Comparison of ENCODE assay signal across 10 mouse cellular contexts in the genomic region with DNA sequence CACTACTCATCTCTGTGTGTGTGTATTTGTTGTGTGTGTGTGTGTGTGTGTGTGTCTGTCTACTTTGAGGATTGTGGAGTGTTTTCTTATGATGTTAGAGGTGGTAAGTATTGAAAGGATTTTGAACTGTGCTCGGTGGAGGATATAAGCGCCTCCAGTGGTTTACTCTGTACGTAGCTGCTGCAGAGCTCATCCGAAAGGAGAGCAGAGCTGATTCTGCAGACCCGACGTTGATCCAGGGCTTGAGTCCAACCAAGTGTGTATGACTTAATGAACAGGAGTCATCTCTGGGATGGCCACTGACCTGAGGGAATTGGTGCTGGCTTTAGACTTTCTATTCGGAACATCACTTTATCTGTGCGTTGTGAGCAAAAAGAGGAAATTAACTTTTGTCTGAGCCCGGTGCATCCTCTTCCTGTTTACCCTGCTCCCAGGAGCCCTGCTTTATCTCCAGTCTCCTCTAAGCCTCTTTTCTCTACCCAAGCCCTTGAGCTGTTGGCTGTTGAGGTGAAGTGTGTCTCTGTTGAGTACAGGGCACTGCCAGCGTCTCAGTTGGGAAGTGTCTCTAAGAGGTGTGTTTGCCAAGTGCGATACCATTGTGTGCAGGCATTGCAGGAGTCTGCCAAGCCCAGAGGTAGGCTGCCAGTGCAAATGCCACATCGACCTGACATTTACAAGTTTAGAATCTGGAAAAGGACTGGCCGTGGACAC. TPM values are rescaled to one million over a fixed set of nuclear protein-coding genes. Genes with fewer than 3 reads are reported as not detected.
DNase-seq lines count a peak whose midpoint lies in the region; ATAC-seq and TF ChIP-seq lines count a peak whose summit lies in the region.
"Had no signal": no experiment of that assay in that cellular context is flagged by ENCODE, and none has a peak within 500 bp of the region (broad histone marks: within the 10 kb centered on the region; RNA-seq: fewer than 3 reads in every experiment).

No protein-coding gene starts in this region.

- H3K36me3 ChIP-seq in MEL (ENCODE audit: control insufficient read depth in 1 of 2, insufficient read depth in 2 of 2, low read length in 2 of 2): peaks cover 1 to 9% of the 10 kb centered on the region in 2 experiments; a peak in 3 of 4 replicates
- H3K36me3 ChIP-seq in heart, embryonic 16.5 days (ENCODE audit: control insufficient read depth, insufficient read depth): peaks cover 5% of the 10 kb centered on the region; the same call in 1 of the 2 replicates
- 0 out of 2 replicates have a peak, but pooled peaks cover 3% of the 10 kb centered on the region for H3K36me3 ChIP-seq in intestine, embryonic 16.5 days (ENCODE audit: control insufficient read depth, insufficient read depth, low read length)

- WGBS in heart, embryonic 16.5 days: 66% methylated on average over 13 of the region's 13 CpGs
- WGBS in intestine, embryonic 16.5 days: 79% methylated on average over 13 of the region's 13 CpGs

- peaks cover 0 to 16% of the 10 kb centered on the region in 2 experiments; a peak in 3 of 4 replicates for H3K4me1 ChIP-seq in MEL (ENCODE audit: control insufficient read depth in 1 of 2, insufficient read depth in 2 of 2, low read length in 2 of 2)
- H3K4me1 ChIP-seq in heart, embryonic 16.5 days (ENCODE audit: control insufficient read depth, insufficient read depth, low read length): peaks cover 7% of the 10 kb centered on the region
- H3K4me1 ChIP-seq in intestine, embryonic 16.5 days (ENCODE audit: control insufficient read depth, insufficient read depth, low read length): no peaks in the 10 kb centered on the region
- H3K4me1 ChIP-seq: midbrain, embryonic 10.5 days had no signal

- peak overlapping the region; percentile 24 to 55 for H3K4me3 ChIP-seq in MEL (ENCODE audit: control insufficient read depth in 1 of 2, insufficient read depth in 1 of 2, low read depth in 2 of 2, low read length in 2 of 2)
- H3K4me3 ChIP-seq in heart, embryonic 16.5 days (ENCODE audit: low read length): no peak overlapping the region
- H3K4me3 ChIP-seq in intestine, embryonic 16.5 days (ENCODE audit: low read length): no peak overlapping the region
- H3K4me3 ChIP-seq: midbrain, embryonic 10.5 days had no signal

- intact Hi-C loops in left cerebral cortex, postnatal 14 days (cut with DNase I): loop anchor here (10.0 kb wide), 1 partner anchor 454 kb away; no protein-coding TSS in a partner anchor

- DNase-seq in adrenal gland, adult 2 months: peak; percentile 23
- DNase-seq in adrenal gland, adult 18-20 months (ENCODE audit: low spot score in 2 of 2): no peak
- DNase-seq in MEL (ENCODE audit: low read depth, low spot score): peak; percentile 87
- peak; percentile 45 for DNase-seq in lung, postnatal 14 days
- DNase-seq in left cerebral cortex, postnatal 14 days (ENCODE audit: low spot score in 2 of 2): no peak
- DNase-seq in layer of hippocampus, adult 11-12 months (ENCODE audit: low spot score): no peak
- DNase-seq: kidney, adult 9 months had no signal

- no peak for ATAC-seq in heart, embryonic 16.5 days (replicated peaks; ENCODE audit: extremely low read depth, insufficient read depth, low FRiP score)
- no peak for ATAC-seq in intestine, embryonic 16.5 days

- TF ChIP-seq POLR2A in MEL (IDR thresholded peaks at IDR 0.05; ENCODE audit: control insufficient read depth in 1 of 2, insufficient read depth in 1 of 2, low read depth in 1 of 2, low read length in 2 of 2, poor library complexity in 1 of 2): no peak

- peak in 1 of 2 experiments; percentile 74; a peak in 3 of 4 replicates for TF ChIP-seq EP300 in MEL (IDR thresholded peaks at IDR 0.05; ENCODE audit: low read depth in 1 of 2, low read length in 2 of 2)

- no peak for TF ChIP-seq RAD21 in MEL (IDR thresholded peaks at IDR 0.05; ENCODE audit: low read depth, low read length)

- H3K27ac ChIP-seq in MEL (ENCODE audit: control insufficient read depth, low read depth, low read length): peak overlapping the region; percentile 46
- H3K27ac ChIP-seq in heart, embryonic 16.5 days (ENCODE audit: low read length): 0 out of 2 replicates have a peak overlapping the region, but pooled peaks have one; percentile 15
- no peak overlapping the region for H3K27ac ChIP-seq in intestine, embryonic 16.5 days (ENCODE audit: low read length)
- H3K27ac ChIP-seq: midbrain, embryonic 10.5 days had no signal

- no peaks in the 10 kb centered on the region for H3K79me2 ChIP-seq in MEL (ENCODE audit: control insufficient read depth, insufficient read depth, low read length, poor library complexity)

- no peak for TF ChIP-seq CTCF in MEL (IDR thresholded peaks at IDR 0.05 in 2 of 3, conservative IDR thresholded peaks at IDR 0.05 in 1 of 3; ENCODE audit: control insufficient read depth in 1 of 3, insufficient read depth in 1 of 3, low read depth in 2 of 3, low read length in 3 of 3, poor library complexity in 1 of 3, severe bottlenecking in 1 of 3)

- peak overlapping the region; percentile 22; the same call in 1 of the 2 replicates for H3K4me2 ChIP-seq in heart, embryonic 16.5 days (ENCODE audit: low read depth, low read length)
- no peak overlapping the region for H3K4me2 ChIP-seq in intestine, embryonic 16.5 days (ENCODE audit: low read depth, low read length)

- H3K27me3 ChIP-seq in MEL (ENCODE audit: control insufficient read depth in 1 of 2, insufficient read depth in 2 of 2, low read length in 2 of 2): no peaks in the 10 kb centered on the region
- H3K27me3 ChIP-seq in heart, embryonic 16.5 days (ENCODE audit: control insufficient read depth, insufficient read depth, low read length): no peaks in the 10 kb centered on the region
- H3K27me3 ChIP-seq in intestine, embryonic 16.5 days (replicated peaks; ENCODE audit: control insufficient read depth, insufficient read depth, low read length): no peaks in the 10 kb centered on the region

- H3K9me3 ChIP-seq in MEL (replicated peaks; ENCODE audit: insufficient read depth, low read length): no peaks in the 10 kb centered on the region
- no peaks in the 10 kb centered on the region for H3K9me3 ChIP-seq in heart, embryonic 16.5 days (replicated peaks; ENCODE audit: control insufficient read depth, low read length)
- H3K9me3 ChIP-seq in intestine, embryonic 16.5 days (ENCODE audit: control insufficient read depth, low read length): no peaks in the 10 kb centered on the region
- H3K9me3 ChIP-seq: midbrain, embryonic 10.5 days had no signal

- H3K9ac ChIP-seq in MEL (ENCODE audit: control insufficient read depth, low read depth, low read length, poor library complexity, severe bottlenecking): peak overlapping the region; percentile 30; the same call in 1 of the 2 replicates
- H3K9ac ChIP-seq in heart, embryonic 16.5 days (ENCODE audit: low read length): no peak overlapping the region
- no peak overlapping the region for H3K9ac ChIP-seq in intestine, embryonic 16.5 days (ENCODE audit: low read depth, low read length)

TF ChIP-seq in MEL, 35 proteins besides CTCF, POLR2A, EP300 and RAD21 (continues in another document):
- TF ChIP-seq USF1 (IDR thresholded peaks at IDR 0.05; ENCODE audit: low read depth, low read length): no peak
- TF ChIP-seq NELFE (IDR thresholded peaks at IDR 0.05; ENCODE audit: low read depth, low read length): no peak
- 0 out of 2 replicates have a peak, but pooled peaks have one; percentile 12 for TF ChIP-seq TBP (IDR thresholded peaks at IDR 0.05; ENCODE audit: low read depth, low read length)
- 0 out of 2 replicates have a peak, but pooled peaks have one; percentile 35 for TF ChIP-seq HCFC1 (IDR thresholded peaks at IDR 0.05; ENCODE audit: low read depth, low read length)
- no peak for TF ChIP-seq CHD1 (IDR thresholded peaks at IDR 0.05; ENCODE audit: low read depth, low read length)
- no peak for TF ChIP-seq JUND (IDR thresholded peaks at IDR 0.05; ENCODE audit: low read depth, low read length)
- TF ChIP-seq USF2 (IDR thresholded peaks at IDR 0.05; ENCODE audit: borderline replicate concordance in 1 of 2, insufficient read depth in 1 of 2, low read depth in 1 of 2, low read length in 2 of 2): no peak
- no peak for TF ChIP-seq E2F4 (IDR thresholded peaks at IDR 0.05; ENCODE audit: borderline replicate concordance, low read depth, low read length)
- no peak for TF ChIP-seq POLR2AphosphoS2 (IDR thresholded peaks at IDR 0.05; ENCODE audit: low read length)
- no peak for TF ChIP-seq TAL1 (IDR thresholded peaks at IDR 0.05; ENCODE audit: low read length)
- no peak for TF ChIP-seq ZC3H11A (IDR thresholded peaks at IDR 0.05; ENCODE audit: low read depth, low read length)
- TF ChIP-seq KAT2A (conservative IDR thresholded peaks at IDR 0.05; ENCODE audit: low read depth, low read length): no peak
- no peak for TF ChIP-seq MYC (IDR thresholded peaks at IDR 0.05; ENCODE audit: low read depth, low read length)
- TF ChIP-seq POLR2AphosphoS5 (IDR thresholded peaks at IDR 0.05; ENCODE audit: borderline replicate concordance, low read depth, low read length): no peak
- no peak for TF ChIP-seq ZNF384 (IDR thresholded peaks at IDR 0.05; ENCODE audit: low read depth, low read length)
- peak; percentile 53; the same call in 1 of the 2 replicates for TF ChIP-seq SIN3A (IDR thresholded peaks at IDR 0.05; ENCODE audit: low read length)
- no peak for TF ChIP-seq MAX (IDR thresholded peaks at IDR 0.05; ENCODE audit: low read length)
- TF ChIP-seq NRF1 (IDR thresholded peaks at IDR 0.05; ENCODE audit: insufficient read depth, low read depth, low read length, poor library complexity, severe bottlenecking): no peak
- TF ChIP-seq ETS1 (IDR thresholded peaks at IDR 0.05; ENCODE audit: low read depth, low read length): 0 out of 2 replicates have a peak, but pooled peaks have one; percentile 28
- TF ChIP-seq TCF12 (IDR thresholded peaks at IDR 0.05; ENCODE audit: low read depth, low read length): no peak
- TF ChIP-seq ELF1 (IDR thresholded peaks at IDR 0.05; ENCODE audit: low read depth, low read length): peak; percentile 78
- TF ChIP-seq BHLHE40 (IDR thresholded peaks at IDR 0.05; ENCODE audit: borderline replicate concordance, low read depth, low read length): no peak
- 0 out of 2 replicates have a peak, but pooled peaks have one; percentile 41 for TF ChIP-seq MXI1 (IDR thresholded peaks at IDR 0.05; ENCODE audit: low read depth, low read length)

RNA-seq across cellular contexts. Expression of gene Ppp2r1b, which starts 3.9 kb away (rescaled TPM):
- 10 to 100 TPM; 38.4 to 44.4 TPM for total RNA-seq in adrenal gland, adult 2 months (2021)
- polyA plus RNA-seq in adrenal gland, adult 2 months (2012; rRNA removed): 6.4 and 8.2 TPM in 2 replicates
- total RNA-seq in adrenal gland, adult 18-20 months (2021): 10 to 100 TPM; 44.3 to 64.2 TPM
- total RNA-seq in MEL (2012; rRNA removed): 65.0 and 67.6 TPM in 2 replicates
- 100 to 1,000 TPM in 1 of 2 experiments, not detected in 1; 101 TPM for polyA plus RNA-seq in MEL (2012; ENCODE audit: insufficient read depth in 1 of 2, insufficient read length in 2 of 2, low read depth in 1 of 2, low replicate concordance in 2 of 2, missing spikeins in 1 of 2)
- polyA plus RNA-seq in heart, embryonic 16.5 days (2015; fragmentation: Nextera tagmentation; extraction: Ambion mirVana): 38.2 and 41.8 TPM in 2 replicates
- polyA plus RNA-seq in intestine, embryonic 16.5 days (2015; fragmentation: Nextera tagmentation; extraction: Ambion mirVana): 58.5 and 63.9 TPM in 2 replicates
- total RNA-seq in left cerebral cortex, postnatal 14 days (2021): 10 to 100 TPM; 19.7 to 21.6 TPM

Comparison
In these comparisons a context has a peak if more than half of its experiments do, and no peak if none do; other contexts are left out.
1. DNase-seq: peak in adrenal gland, adult 2 months (single experiment), MEL (single experiment) and lung, postnatal 14 days (single experiment); none in adrenal gland, adult 18-20 months (0 of 2), left cerebral cortex, postnatal 14 days (0 of 2) and layer of hippocampus, adult 11-12 months (single experiment).
2. H3K4me3 ChIP-seq: peak in MEL (2 of 2); none in heart, embryonic 16.5 days (single experiment) and intestine, embryonic 16.5 days (single experiment).